10 mouse cellular contexts compared by ENCODE assay signal in the genomic region with DNA sequence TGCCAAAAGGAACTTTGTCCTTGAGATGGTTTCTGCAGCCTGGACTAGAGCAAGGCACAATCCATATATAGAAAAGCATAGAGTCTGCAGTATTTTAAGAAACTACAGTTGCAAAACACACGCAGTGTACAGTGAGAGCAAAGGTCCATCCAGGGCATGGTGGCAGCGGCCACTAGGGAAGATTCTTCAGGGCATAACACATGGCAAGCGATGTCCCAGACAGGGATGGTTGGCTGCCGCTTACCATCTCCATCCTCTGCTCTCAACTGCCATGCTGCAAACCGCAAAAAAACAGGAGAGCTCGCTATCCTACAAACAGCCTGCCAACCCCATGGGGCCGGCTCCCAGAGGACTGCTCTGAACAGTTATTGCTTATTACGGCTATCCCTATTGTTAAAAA.
DNase-seq lines count a peak whose midpoint lies in the region; ATAC-seq and TF ChIP-seq lines count a peak whose summit lies in the region.
"Had no signal": no experiment of that assay in that cellular context is flagged by ENCODE, and none has a peak within 500 bp of the region (broad histone marks: within the 10 kb centered on the region; RNA-seq: fewer than 3 reads in every experiment).

No protein-coding gene starts in this region.

- H3K4me3 ChIP-seq in hindbrain, embryonic 10.5 days, result no peak overlapping the region
- H3K4me3 ChIP-seq in hindbrain, embryonic 13.5 days, result no peak overlapping the region
- H3K4me3 ChIP-seq in embryonic facial prominence, embryonic 14.5 days (ENCODE audit: low read depth, low read length), result no peak overlapping the region
- no peak overlapping the region for H3K4me3 ChIP-seq in heart, embryonic 10.5 days
- H3K4me3 ChIP-seq in olfactory bulb, adult 2 months (ENCODE audit: insufficient read depth, low read depth, low read length), result no peak overlapping the region

- peaks cover 5% of the 10 kb centered on the region; the same call in 1 of the 2 replicates for H3K4me1 ChIP-seq in hindbrain, embryonic 10.5 days (replicated peaks)
- peaks cover 5% of the 10 kb centered on the region; the same call in 1 of the 2 replicates for H3K4me1 ChIP-seq in hindbrain, embryonic 13.5 days (replicated peaks)
- H3K4me1 ChIP-seq in embryonic facial prominence, embryonic 14.5 days (ENCODE audit: control insufficient read depth, insufficient read depth, low read length), result peaks cover 3% of the 10 kb centered on the region; the same call in 1 of the 2 replicates
- H3K4me1 ChIP-seq in heart, embryonic 10.5 days, result peaks cover 45% of the 10 kb centered on the region
- peaks cover 13% of the 10 kb centered on the region for H3K4me1 ChIP-seq in olfactory bulb, adult 2 months (ENCODE audit: control insufficient read depth, insufficient read depth, low read length)

- 0 out of 2 replicates have a peak overlapping the region, but pooled peaks have one; percentile 35 for H3K27ac ChIP-seq in hindbrain, embryonic 10.5 days
- no peak overlapping the region for H3K27ac ChIP-seq in hindbrain, embryonic 13.5 days
- no peak overlapping the region for H3K27ac ChIP-seq in embryonic facial prominence, embryonic 14.5 days (replicated peaks; ENCODE audit: low read depth, low read length)
- H3K27ac ChIP-seq in heart, embryonic 10.5 days, result peak overlapping the region; percentile 83
- H3K27ac ChIP-seq in olfactory bulb, adult 2 months (ENCODE audit: insufficient read depth, low read depth, low read length), result peak overlapping the region; percentile 57; the same call in 1 of the 2 replicates

- no peak for ATAC-seq in hindbrain, embryonic 13.5 days (ENCODE audit: low FRiP score)
- ATAC-seq in embryonic facial prominence, embryonic 14.5 days (ENCODE audit: low read depth), result peak; percentile 81

- no peak overlapping the region for H3K4me2 ChIP-seq in hindbrain, embryonic 13.5 days
- no peak overlapping the region for H3K4me2 ChIP-seq in embryonic facial prominence, embryonic 14.5 days (ENCODE audit: low read depth, low read length)

- WGBS in hindbrain, embryonic 10.5 days, result 80% methylated on average over 8 of the region's 8 CpGs
- 76% methylated on average over 8 of the region's 8 CpGs for WGBS in hindbrain, embryonic 13.5 days
- WGBS in embryonic facial prominence, embryonic 14.5 days, result 62% methylated on average over 8 of the region's 8 CpGs
- 60% methylated on average over 8 of the region's 8 CpGs for WGBS in heart, embryonic 10.5 days
- 72% methylated on average over 8 of the region's 8 CpGs for WGBS in olfactory bulb, adult 2 months

- no peak overlapping the region for H3K9ac ChIP-seq in hindbrain, embryonic 13.5 days
- H3K9ac ChIP-seq in embryonic facial prominence, embryonic 14.5 days (ENCODE audit: low read depth, low read length), result no peak overlapping the region

- H3K27me3 ChIP-seq in hindbrain, embryonic 10.5 days (ENCODE audit: insufficient read depth, poor library complexity, severe bottlenecking), result no peaks in the 10 kb centered on the region
- no peaks in the 10 kb centered on the region for H3K27me3 ChIP-seq in hindbrain, embryonic 13.5 days
- H3K27me3 ChIP-seq in embryonic facial prominence, embryonic 14.5 days (replicated peaks; ENCODE audit: control insufficient read depth, insufficient read depth, low read length), result no peaks in the 10 kb centered on the region
- H3K27me3 ChIP-seq in heart, embryonic 10.5 days (ENCODE audit: insufficient read depth, poor library complexity, severe bottlenecking), result no peaks in the 10 kb centered on the region

- no peak for TF ChIP-seq CTCF in olfactory bulb, adult 2 months (IDR thresholded peaks at IDR 0.05; ENCODE audit: insufficient read depth, low read depth, low read length)

- DNase-seq in hindbrain, embryonic 10.5 days (ENCODE audit: low spot score), result no peak
- DNase-seq in embryonic facial prominence, embryonic 14.5 days (ENCODE audit: low spot score), result peak; percentile 55
- peak; percentile 71 for DNase-seq in heart, embryonic 10.5 days (ENCODE audit: low spot score)
- DNase-seq in ovary, postnatal 14 days (ENCODE audit: low spot score), result no peak
- no peak for DNase-seq in right cerebral cortex, adult 18-20 months
- DNase-seq: cerebellum, adult 2 months; left cerebral cortex, postnatal 4 days; thymus, postnatal 36 days had no signal

- no peaks in the 10 kb centered on the region for H3K9me3 ChIP-seq in hindbrain, embryonic 10.5 days
- H3K9me3 ChIP-seq in hindbrain, embryonic 13.5 days, result no peaks in the 10 kb centered on the region
- H3K9me3 ChIP-seq in embryonic facial prominence, embryonic 14.5 days (ENCODE audit: control insufficient read depth, low read length), result no peaks in the 10 kb centered on the region
- no peaks in the 10 kb centered on the region for H3K9me3 ChIP-seq in heart, embryonic 10.5 days

- no peaks in the 10 kb centered on the region; the same call in 1 of the 2 replicates for H3K36me3 ChIP-seq in hindbrain, embryonic 10.5 days
- peaks cover 8% of the 10 kb centered on the region; the same call in 1 of the 2 replicates for H3K36me3 ChIP-seq in hindbrain, embryonic 13.5 days
- H3K36me3 ChIP-seq in embryonic facial prominence, embryonic 14.5 days (ENCODE audit: control insufficient read depth, insufficient read depth, low read length), result 0 out of 2 replicates have a peak, but pooled peaks cover 4% of the 10 kb centered on the region
- peaks cover 20% of the 10 kb centered on the region; the same call in 1 of the 2 replicates for H3K36me3 ChIP-seq in heart, embryonic 10.5 days

- no peak for TF ChIP-seq POLR2A in olfactory bulb, adult 2 months (IDR thresholded peaks at IDR 0.05; ENCODE audit: insufficient read depth, low read depth, low read length)

Comparison
In these comparisons a context has a peak if more than half of its experiments do, and no peak if none do; other contexts are left out.
1. H3K27ac ChIP-seq: peak in hindbrain, embryonic 10.5 days (single experiment), heart, embryonic 10.5 days (single experiment) and olfactory bulb, adult 2 months (single experiment); none in hindbrain, embryonic 13.5 days (single experiment) and embryonic facial prominence, embryonic 14.5 days (single experiment).
2. DNase-seq: peak in embryonic facial prominence, embryonic 14.5 days (single experiment) and heart, embryonic 10.5 days (single experiment); none in hindbrain, embryonic 10.5 days (single experiment), ovary, postnatal 14 days (single experiment) and right cerebral cortex, adult 18-20 months (single experiment).